Mouse (Mus musculus): Measurements from ENCODE around the gene Olfr143.

Gene Olfr143

GRCm38 (mm10) chr9:38252474-38252873 lies at the start of gene Olfr143:
TSS of gene Olfr143 (plus strand) at chr9:38252774.
- DNase-seq (ENCODE audit: low read depth, low spot score): no peak

GRCm38 (mm10) chr9:38208065-38208464 lies 44.5 kb upstream of the Olfr143 start, which contains the start of gene Olfr893:
TSS of gene Olfr893 (plus strand) at chr9:38208365.
- DNase-seq (ENCODE audit: low read depth, low spot score): no peak

DNA sequence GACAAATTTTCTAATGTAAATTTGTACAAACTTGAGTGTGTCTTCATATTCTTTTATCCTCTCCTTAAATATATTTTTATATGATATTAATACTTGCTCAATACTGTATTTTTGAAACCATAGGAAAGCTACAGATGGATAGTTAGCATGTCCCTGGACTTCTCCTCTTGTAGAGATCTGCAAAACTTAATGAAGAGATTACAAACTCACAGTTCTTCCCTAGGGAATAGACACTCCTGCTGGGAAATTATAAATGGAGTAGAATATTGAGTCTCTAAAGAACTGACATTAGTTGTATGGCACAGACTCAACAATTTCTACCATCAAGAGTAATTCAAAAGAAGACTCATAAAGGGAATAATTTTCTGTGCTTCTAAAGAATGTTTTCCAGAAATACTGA lies 34.8 kb upstream of the Olfr143 start, which contains the start of gene Olfr894:
Olfr894 (plus strand) TSS at position 301 of the 400 bp plus-strand sequence.
- DNase-seq (ENCODE audit: low read depth, low spot score): no peak

DNA sequence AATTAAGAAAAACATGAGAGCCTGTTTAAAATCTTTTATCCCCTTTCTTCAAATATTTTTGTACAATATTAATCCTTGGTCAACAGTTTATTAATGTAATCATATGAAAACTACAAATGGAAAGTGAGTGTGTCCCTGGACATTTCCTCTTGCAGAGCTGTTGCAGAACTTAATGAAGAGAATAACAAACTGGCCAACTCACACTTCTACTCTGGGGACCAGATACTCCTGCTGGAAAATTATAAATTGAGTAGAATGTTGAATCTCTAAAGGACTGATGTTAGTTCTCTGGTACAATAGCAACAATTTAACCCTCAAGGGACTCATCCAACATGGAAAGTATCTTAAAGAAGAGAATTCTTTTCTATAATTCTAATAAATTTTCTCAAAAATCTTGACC lies 15.0 kb downstream of the Olfr143 start, which contains the start of gene Olfr895:
Olfr895 (plus strand) TSS at position 301 of the 400 bp plus-strand sequence.
- DNase-seq (ENCODE audit: low read depth, low spot score): no peak

GRCm38 (mm10) chr9:38290807-38291206 lies 38.2 kb downstream of the Olfr143 start, which contains the start of gene Olfr896-ps1:
TSS of gene Olfr896-ps1 (plus strand) at chr9:38291107.
- no peak for DNase-seq (ENCODE audit: low read depth, low spot score)
